In the genomic region with DNA sequence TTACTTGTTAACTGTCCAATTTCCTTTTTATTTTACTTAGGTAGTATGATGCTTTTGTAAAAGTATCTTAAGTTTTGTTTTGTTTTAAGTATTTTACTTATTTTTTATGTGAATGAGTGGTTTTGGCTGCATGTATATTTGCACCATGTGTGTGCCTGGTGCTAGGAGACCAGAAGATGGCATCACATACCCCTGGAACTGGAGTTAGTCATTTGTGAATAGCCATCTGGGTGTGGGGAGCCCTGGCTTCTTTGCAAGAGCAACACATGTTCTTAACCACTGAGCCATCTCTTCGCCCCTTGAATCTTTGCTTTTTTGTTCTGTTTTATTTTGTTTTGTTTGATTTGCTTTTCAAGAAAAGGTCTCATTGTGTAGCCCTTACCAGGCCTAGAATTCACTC, we compare ENCODE assay signal across 13 mouse cellular contexts. TPM values are rescaled to one million over a fixed set of nuclear protein-coding genes. Genes with fewer than 3 reads are reported as not detected.
DNase-seq lines count a peak whose midpoint lies in the region; ATAC-seq and TF ChIP-seq lines count a peak whose summit lies in the region.
"Had no signal": no experiment of that assay in that cellular context is flagged by ENCODE, and none has a peak within 500 bp of the region (broad histone marks: within the 10 kb centered on the region; RNA-seq: fewer than 3 reads in every experiment).

No protein-coding gene starts in this region.

- TF ChIP-seq POLR2A in brain, embryonic 14.5 days (IDR thresholded peaks at IDR 0.05; ENCODE audit: borderline replicate concordance, extremely low read depth, insufficient read depth, insufficient read length, poor library complexity, severe bottlenecking): no peak
- TF ChIP-seq POLR2A in myocyte (IDR thresholded peaks at IDR 0.05; ENCODE audit: insufficient read length, low read depth): no peak

- peaks cover 30% of the 10 kb centered on the region for H3K4me1 ChIP-seq in heart, embryonic 10.5 days

- no peak for DNase-seq in heart, embryonic 10.5 days (ENCODE audit: low spot score)
- DNase-seq in heart, postnatal 36 days: no peak
- DNase-seq in layer of hippocampus, adult 2 months (ENCODE audit: low spot score in 2 of 2): peak in 1 of 2 experiments; percentile 23
- DNase-seq in layer of hippocampus, adult 9-10 months (ENCODE audit: low spot score): no peak
- peak; percentile 5 for DNase-seq in brain, embryonic 14.5 days (ENCODE audit: low read depth)
- no peak for DNase-seq in frontal cortex, postnatal 14 days (ENCODE audit: low spot score in 2 of 2)
- DNase-seq: heart, adult 2 months; kidney, adult 8-10 months; lung, postnatal 14 days; spleen, adult 18-20 months had no signal

- H3K27me3 ChIP-seq in heart, embryonic 10.5 days (ENCODE audit: insufficient read depth, poor library complexity, severe bottlenecking): no peaks in the 10 kb centered on the region
- no peaks in the 10 kb centered on the region for H3K27me3 ChIP-seq in myocyte (ENCODE audit: control insufficient read depth, insufficient read depth, insufficient read length)

- H3K4me3 ChIP-seq in heart, embryonic 10.5 days: 0 out of 2 replicates have a peak overlapping the region, but pooled peaks have one; percentile 99
- no peak overlapping the region; the same call in 1 of the 2 replicates for H3K4me3 ChIP-seq in layer of hippocampus, adult 2 months
- peak overlapping the region; percentile 75 for H3K4me3 ChIP-seq in myocyte
- H3K4me3 ChIP-seq: heart, adult 2 months had no signal

- no peaks in the 10 kb centered on the region for H3K9me3 ChIP-seq in heart, embryonic 10.5 days

- 0 out of 2 replicates have a peak, but pooled peaks have one; percentile 13 for TF ChIP-seq CTCF in layer of hippocampus, adult 2 months (conservative IDR thresholded peaks at IDR 0.05)
- no peak for TF ChIP-seq CTCF in brain, embryonic 14.5 days (IDR thresholded peaks at IDR 0.05; ENCODE audit: borderline replicate concordance, extremely low read depth, insufficient read depth, insufficient read length)

- H3K27ac ChIP-seq in heart, embryonic 10.5 days: no peak overlapping the region
- H3K27ac ChIP-seq in layer of hippocampus, adult 2 months: no peak overlapping the region
- H3K27ac ChIP-seq: heart, adult 2 months had no signal

- no peak for ATAC-seq in frontal cortex, adult (ENCODE audit: low TSS enrichment)
- ATAC-seq: forebrain, embryonic 14.5 days had no signal

- H3K4me2 ChIP-seq in myocyte (ENCODE audit: low read depth): peak overlapping the region; percentile 92

- H3K79me2 ChIP-seq in myocyte (ENCODE audit: control insufficient read depth, insufficient read depth): peaks cover 56% of the 10 kb centered on the region

- 87% methylated on average over 1 of the region's 1 CpGs for WGBS in heart, embryonic 10.5 days

- H3K36me3 ChIP-seq in heart, embryonic 10.5 days: peaks cover 42% of the 10 kb centered on the region
- H3K36me3 ChIP-seq in myocyte (ENCODE audit: control insufficient read depth, insufficient read depth): peaks cover 28% of the 10 kb centered on the region

- no peak overlapping the region for H3ac ChIP-seq in myocyte (ENCODE audit: control insufficient read depth, insufficient read length)

- intact Hi-C loops in heart, postnatal 36 days (cut with DNase I): loop anchor here (5.0 kb wide), 2 partner anchors 74 to 866 kb away; a partner anchor contains a TSS

TF ChIP-seq in myocyte, 11 proteins besides CTCF, POLR2A, EP300 and RAD21:
- TF ChIP-seq REST (IDR thresholded peaks at IDR 0.05; ENCODE audit: insufficient read depth, insufficient read length) (no peak), TCF12 (IDR thresholded peaks at IDR 0.05; ENCODE audit: insufficient read depth, poor library complexity, severe bottlenecking) (no peak), MAX (IDR thresholded peaks at IDR 0.05; ENCODE audit: low read depth) (no peak), POLR2AphosphoS2 (IDR thresholded peaks at IDR 0.05; ENCODE audit: insufficient read length, low read depth) (no peak), CEBPB (IDR thresholded peaks at IDR 0.05; ENCODE audit: insufficient read depth, poor library complexity, severe bottlenecking) (no peak), MYOG (IDR thresholded peaks at IDR 0.05; ENCODE audit: control insufficient read depth in 1 of 3, insufficient read depth in 1 of 3, insufficient read length in 2 of 3, low read depth in 2 of 3) (no peak), USF1 (IDR thresholded peaks at IDR 0.05; ENCODE audit: low read depth) (no peak), E2F4 (IDR thresholded peaks at IDR 0.05; ENCODE audit: insufficient read depth) (no peak), TCF3 (IDR thresholded peaks at IDR 0.05; ENCODE audit: insufficient read length, low read depth) (no peak), MYOD1 (IDR thresholded peaks at IDR 0.05; ENCODE audit: control insufficient read depth in 1 of 3, insufficient read length in 2 of 3, low read depth in 2 of 3) (no peak), SRF (IDR thresholded peaks at IDR 0.05; ENCODE audit: control insufficient read depth, insufficient read length, low read depth) (no peak)

RNA-seq across cellular contexts. Expression of a gene that starts 2.2 kb away (rescaled TPM):
- 56.6 and 60.6 TPM in 2 replicates for polyA plus RNA-seq in heart, embryonic 10.5 days (2016; fragmentation: Nextera tagmentation; extraction: Ambion mirVana)
- total RNA-seq in heart, postnatal 36 days (2021): 10 to 100 TPM; 21.4 to 23.3 TPM
- total RNA-seq in layer of hippocampus, adult 2 months (2021): 10 to 100 TPM; 35.6 to 43.9 TPM
- 49.0 and 51.3 TPM in 2 replicates for polyA plus RNA-seq in brain, embryonic 14.5 days (2012; rRNA removed)
- polyA plus RNA-seq in myocyte (2012; fragmentation: generic; extraction: Trizol): 6.6 TPM

RNA-seq across cellular contexts. Expression of a gene that starts 55.8 kb away (rescaled TPM):
- polyA plus RNA-seq in heart, embryonic 10.5 days (2016; fragmentation: Nextera tagmentation; extraction: Ambion mirVana): 1.3 and 3.4 TPM in 2 replicates
- total RNA-seq in heart, postnatal 36 days (2021): under 1 TPM; 0.14 to 0.30 TPM
- total RNA-seq in layer of hippocampus, adult 2 months (2021): 10 to 100 TPM; 20.0 to 21.6 TPM
- polyA plus RNA-seq in brain, embryonic 14.5 days (2012; rRNA removed): 172 and 215 TPM in 2 replicates
- 0.43 TPM for polyA plus RNA-seq in myocyte (2012; fragmentation: generic; extraction: Trizol)

Comparison
In these comparisons a context has a peak if more than half of its experiments do, and no peak if none do; other contexts are left out.
1. RNA of a gene that starts 55.8 kb away (polyA plus RNA-seq): 172 to 215 TPM in brain, embryonic 14.5 days; 1.3 to 3.4 TPM in heart, embryonic 10.5 days and 0.43 TPM in myocyte (single experiment); every median in the first group is over 10 times any median in the second.